Mouse (Mus musculus) midbrain, embryonic 15.5 days (tissue): Measurements from ENCODE around the gene Prkch. TPM values are rescaled to one million over a fixed set of nuclear protein-coding genes. Genes with fewer than 3 reads are reported as not detected.
A peak's percentile ranks its signal among the peaks of the same experiment; 100 is the strongest.

Experiments
- ATAC-seq: fragments of 200-750 bp; cut with Nextera tagmentation; replicated peaks from 2 replicates; pipeline ENCODE4 v1.8.0; 2017; ENCODE audit warnings: moderate TSS enrichment
- H3K27ac ChIP-seq: fragments of 300-500 bp; sonication (generic); 2 replicates; pipeline ENCODE4 v1.5.1; 2015; ENCODE audit warnings: mild to moderate bottlenecking, inconsistent platforms
- H3K27me3 ChIP-seq: fragments of 300-500 bp; sonication (generic); replicated peaks from 2 replicates; pipeline ENCODE4 v1.6.1; 2015; ENCODE audit warnings: inconsistent platforms
- H3K36me3 ChIP-seq: fragments of 300-500 bp; sonication (generic); replicated peaks from 2 replicates; pipeline ENCODE4 v1.6.1; 2015; ENCODE audit warnings: inconsistent platforms
- H3K4me1 ChIP-seq: fragments of 300-500 bp; sonication (generic); 2 replicates; pipeline ENCODE4 v1.6.1; 2015; ENCODE audit warnings: inconsistent platforms
- H3K4me2 ChIP-seq: fragments of 300-500 bp; sonication (generic); 2 replicates; pipeline ENCODE4 v1.6.1; 2015; ENCODE audit warnings: inconsistent platforms, mild to moderate bottlenecking, moderate library complexity
- H3K4me3 ChIP-seq: fragments of 300-500 bp; sonication (generic); 2 replicates; pipeline ENCODE4 v1.5.1; 2015; ENCODE audit warnings: mild to moderate bottlenecking, inconsistent platforms
- H3K9ac ChIP-seq: fragments of 300-500 bp; sonication (generic); 2 replicates; pipeline ENCODE4 v1.6.1; 2015; ENCODE audit warnings: mild to moderate bottlenecking, inconsistent platforms
- H3K9me3 ChIP-seq: fragments of 300-500 bp; sonication (generic); 2 replicates; pipeline ENCODE4 v1.6.1; 2016; ENCODE audit warnings: inconsistent platforms
- WGBS: fragments of 180-500 bp; shearing (Covaris S2); methylation state at CpG from one replicate; pipeline ENCODE4 v1.1.7; 2015; ENCODE audit warnings: mixed read lengths; 5-methylcytosine and 5-hydroxymethylcytosine counted together
- polyA plus RNA-seq: library from polyadenylated mRNA; unstranded; fragments of >200 nt; fragmentation: Nextera tagmentation; extraction: Ambion mirVana; gene quantifications from 2 replicates; pipeline ENCODE4 v1.2.1, GENCODE M21; 2015

Gene Prkch
- polyA plus RNA-seq, 1 experiment from 2014 or later: 10.1 TPM

DNA sequence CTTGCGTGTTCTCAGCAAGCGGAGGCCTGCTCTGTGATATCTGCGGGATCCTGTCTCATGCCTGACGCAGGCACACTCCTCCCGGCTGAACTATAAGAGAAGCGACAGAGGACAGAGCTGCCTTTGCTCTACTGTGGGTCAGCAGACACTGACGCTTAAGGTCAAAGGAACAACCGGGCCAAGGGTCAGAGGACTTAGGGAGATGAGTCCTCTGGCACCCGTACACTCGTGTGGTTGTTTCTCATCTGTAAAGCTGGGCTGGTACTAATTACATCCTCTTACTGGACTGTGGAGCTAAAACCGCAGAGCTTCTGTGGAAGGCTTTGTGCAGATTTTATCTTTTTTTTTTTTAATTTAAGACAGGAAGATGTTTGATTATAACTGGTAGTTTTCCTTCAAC lies 46.0 kb downstream of the Prkch start:
- Histone ChIP-seq H3K4me2 (no peak overlapping the region), H3K4me3 (no peak overlapping the region), H3K9me3 (no peaks in the 10 kb centered on the region), H3K27ac (no peak overlapping the region), H3K4me1 (no peaks in the 10 kb centered on the region), H3K36me3 (no peaks in the 10 kb centered on the region), H3K27me3 (no peaks in the 10 kb centered on the region), H3K9ac (no peak overlapping the region)
- WGBS: 82% methylated on average over 11 of the region's 11 CpGs
- ATAC-seq: no peak

DNA sequence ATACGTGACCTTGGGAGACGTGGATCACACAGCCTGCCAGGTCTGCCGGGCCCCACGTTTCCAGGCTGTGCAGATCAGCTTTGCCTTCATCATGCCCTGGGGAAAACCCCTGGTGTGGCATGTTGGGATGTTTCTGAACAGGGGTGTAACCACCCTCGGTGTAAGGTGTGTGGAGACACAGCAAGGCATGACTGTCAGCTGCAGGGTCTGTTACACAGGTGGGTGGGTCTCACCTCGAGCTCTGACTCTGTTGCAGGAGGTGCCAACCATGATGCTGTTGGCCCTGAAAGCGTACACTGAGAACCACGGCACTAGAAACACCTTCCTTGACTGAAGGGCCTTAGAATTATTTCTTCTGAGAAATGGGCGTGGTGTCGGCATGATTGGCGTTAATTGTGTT lies 46.6 kb downstream of the Prkch start:
- no peaks in the 10 kb centered on the region for H3K27me3 ChIP-seq
- no peaks in the 10 kb centered on the region for H3K36me3 ChIP-seq
- no peak overlapping the region for H3K27ac ChIP-seq
- 82% methylated on average over 11 of the region's 11 CpGs for WGBS
- no peak for ATAC-seq
- H3K9me3 ChIP-seq: no peaks in the 10 kb centered on the region
- no peak overlapping the region for H3K4me2 ChIP-seq
- H3K4me1 ChIP-seq: no peaks in the 10 kb centered on the region
- H3K9ac ChIP-seq: no peak overlapping the region
- H3K4me3 ChIP-seq: no peak overlapping the region

DNA sequence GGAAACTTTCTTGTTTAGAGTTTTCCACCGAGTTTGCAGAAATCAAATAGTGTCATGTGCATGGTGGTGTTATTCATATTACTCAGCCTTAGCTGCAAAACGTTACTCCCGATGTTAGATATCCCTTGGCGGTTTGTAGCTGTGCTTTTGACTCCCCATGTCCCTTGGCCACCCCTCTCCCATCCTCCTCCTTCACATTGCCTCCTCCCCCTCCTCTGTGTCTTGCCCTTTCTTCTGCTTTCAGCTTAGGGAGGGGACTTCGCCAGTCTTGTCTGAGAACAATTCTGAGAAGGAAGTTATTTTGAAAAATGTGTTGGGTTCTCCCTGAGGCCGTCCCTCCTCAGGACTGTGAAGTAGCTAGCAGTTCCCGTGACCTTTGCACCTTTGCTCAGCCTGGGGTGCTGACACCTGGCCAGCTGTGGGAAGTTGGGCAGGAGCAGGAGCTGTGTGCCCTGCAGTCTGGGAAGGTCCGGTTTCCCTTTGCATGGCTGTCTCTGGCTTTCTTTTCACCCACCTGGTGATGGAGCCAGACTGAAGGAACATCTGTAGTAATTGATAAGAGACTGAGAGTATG lies 48.2 kb downstream of the Prkch start:
- Histone ChIP-seq H3K4me2 (no peak overlapping the region), H3K27ac (no peak overlapping the region), H3K4me3 (no peak overlapping the region), H3K9ac (no peak overlapping the region), H3K36me3 (no peaks in the 10 kb centered on the region), H3K4me1 (no peaks in the 10 kb centered on the region), H3K9me3 (no peaks in the 10 kb centered on the region), H3K27me3 (no peaks in the 10 kb centered on the region)
- 20% methylated on average over 8 of the region's 8 CpGs for WGBS
- no peak for ATAC-seq

DNA sequence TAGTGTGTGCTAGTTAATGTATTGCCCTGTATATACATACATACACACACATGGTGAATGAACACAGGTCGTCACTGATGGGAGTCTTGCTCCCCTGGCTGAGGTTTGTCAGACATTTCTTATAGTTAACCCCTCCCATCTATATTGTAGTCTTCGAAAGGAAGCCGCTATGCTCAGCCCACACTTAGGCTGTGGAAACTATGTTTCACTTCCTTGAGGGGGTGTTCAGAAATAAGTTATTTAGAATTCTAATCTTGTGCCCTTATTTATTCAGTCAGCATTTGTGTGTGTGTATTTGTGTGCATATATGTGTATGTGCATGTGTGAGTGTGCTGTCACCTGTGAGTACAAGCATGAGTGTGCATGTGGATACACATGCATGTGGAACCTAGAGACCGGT lies 49.1 kb downstream of the Prkch start:
- H3K27me3 ChIP-seq: no peaks in the 10 kb centered on the region
- WGBS: 98% methylated on average over 4 of the region's 4 CpGs
- no peak overlapping the region for H3K4me3 ChIP-seq
- no peaks in the 10 kb centered on the region for H3K9me3 ChIP-seq
- no peak for ATAC-seq
- no peak overlapping the region for H3K4me2 ChIP-seq
- no peak overlapping the region for H3K9ac ChIP-seq
- H3K36me3 ChIP-seq: no peaks in the 10 kb centered on the region
- H3K27ac ChIP-seq: no peak overlapping the region
- no peaks in the 10 kb centered on the region for H3K4me1 ChIP-seq

DNA sequence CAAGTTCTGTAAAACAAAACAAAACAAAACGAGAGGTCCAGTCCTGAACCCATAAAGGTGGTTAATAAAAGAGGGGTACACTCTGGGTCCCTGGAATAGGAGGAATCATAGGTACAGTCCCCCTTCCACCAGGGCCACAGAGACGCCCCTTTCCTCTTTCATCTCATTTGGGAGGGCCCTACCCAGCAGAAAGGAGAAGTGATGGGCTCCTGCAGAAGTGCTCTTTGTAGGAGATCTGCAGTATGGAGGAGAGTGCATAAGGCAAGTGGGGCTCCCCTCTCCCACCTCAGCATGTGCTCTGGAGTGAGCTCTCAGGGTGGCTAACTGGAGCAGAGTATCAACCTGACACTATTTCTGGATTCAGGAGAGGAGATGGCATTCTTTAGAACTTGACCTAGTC lies 55.0 kb downstream of the Prkch start:
- Histone ChIP-seq H3K36me3 (no peaks in the 10 kb centered on the region), H3K27ac (no peak overlapping the region), H3K4me1 (no peaks in the 10 kb centered on the region), H3K9ac (no peak overlapping the region), H3K4me3 (no peak overlapping the region), H3K4me2 (no peak overlapping the region), H3K9me3 (no peaks in the 10 kb centered on the region), H3K27me3 (no peaks in the 10 kb centered on the region)
- ATAC-seq: no peak
- WGBS: 84% methylated on average over 2 of the region's 2 CpGs

DNA sequence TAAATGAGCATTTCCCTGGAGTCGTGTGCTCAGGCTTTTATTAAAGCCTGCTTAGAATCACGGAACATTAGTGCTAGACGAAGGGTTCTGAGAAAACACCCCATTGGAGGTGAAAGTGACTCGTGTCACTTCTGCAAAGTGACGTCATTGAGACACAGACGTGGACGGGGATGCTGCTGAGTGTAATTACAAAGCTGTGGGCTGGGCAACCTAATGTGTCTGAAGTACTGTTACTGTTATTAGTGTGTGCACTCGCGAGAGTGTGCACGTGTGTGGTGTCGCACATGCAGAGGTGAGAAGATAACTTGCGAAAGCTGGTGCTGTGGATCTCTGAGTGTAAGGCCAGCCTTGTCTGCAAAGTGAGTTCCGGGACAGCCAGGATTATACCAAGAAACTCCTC lies 56.6 kb downstream of the Prkch start:
- H3K9me3 ChIP-seq: no peaks in the 10 kb centered on the region
- H3K27me3 ChIP-seq: no peaks in the 10 kb centered on the region
- no peak overlapping the region for H3K4me2 ChIP-seq
- no peak for ATAC-seq
- H3K27ac ChIP-seq: no peak overlapping the region
- H3K4me3 ChIP-seq: no peak overlapping the region
- no peak overlapping the region for H3K9ac ChIP-seq
- 82% methylated on average over 13 of the region's 13 CpGs for WGBS
- no peaks in the 10 kb centered on the region for H3K36me3 ChIP-seq
- H3K4me1 ChIP-seq: no peaks in the 10 kb centered on the region

DNA sequence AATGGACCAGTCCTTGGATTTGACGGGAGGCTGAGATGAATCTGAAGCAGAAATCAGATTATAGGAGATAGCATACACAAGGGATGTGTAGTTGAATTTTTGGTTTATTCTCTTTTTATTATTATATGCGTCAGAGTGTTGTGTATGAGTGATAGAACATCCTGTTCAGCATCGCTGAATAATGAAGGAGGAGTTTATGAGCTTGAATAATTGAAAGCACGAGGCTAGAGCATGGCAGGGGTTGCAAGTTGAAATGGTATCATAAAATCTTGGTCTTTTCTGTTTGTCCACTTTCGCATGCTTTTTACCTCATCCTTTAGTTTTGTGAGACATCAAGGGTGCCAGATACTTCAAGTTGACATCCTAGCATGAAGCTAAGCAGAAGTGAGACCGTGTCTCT lies 60.6 kb downstream of the Prkch start:
- H3K4me3 ChIP-seq: no peak overlapping the region

DNA sequence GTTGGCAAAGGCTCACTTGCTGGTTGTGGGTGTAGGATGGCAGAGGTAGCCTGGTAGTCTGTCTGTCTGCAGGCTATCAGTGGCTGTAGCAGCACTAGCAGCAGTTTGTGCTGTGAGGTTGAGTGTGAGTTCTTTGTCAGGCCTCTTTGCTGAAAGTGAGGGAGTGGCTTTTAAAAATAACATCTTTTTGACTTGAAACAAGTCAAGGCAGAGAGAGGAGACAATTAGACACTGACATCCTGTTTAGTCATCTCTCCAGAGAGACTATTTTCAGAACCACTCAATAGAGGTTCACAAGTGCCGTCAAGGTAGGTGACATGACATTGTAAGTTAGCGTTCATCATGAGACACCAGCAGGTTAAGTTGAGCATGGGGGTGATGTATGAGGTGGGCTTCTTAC lies 63.1 kb downstream of the Prkch start:
- Histone ChIP-seq H3K27ac (no peak overlapping the region), H3K27me3 (no peaks in the 10 kb centered on the region), H3K4me1 (no peaks in the 10 kb centered on the region), H3K36me3 (no peaks in the 10 kb centered on the region), H3K9me3 (no peaks in the 10 kb centered on the region), H3K9ac (no peak overlapping the region), H3K4me2 (no peak overlapping the region), H3K4me3 (no peak overlapping the region)
- 91% methylated on average over 2 of the region's 2 CpGs for WGBS
- no peak for ATAC-seq

More for the DNA sequence above, 60.6 kb downstream of the Prkch start:
- no peak overlapping the region for H3K9ac ChIP-seq
- H3K36me3 ChIP-seq: no peaks in the 10 kb centered on the region
- H3K9me3 ChIP-seq: no peaks in the 10 kb centered on the region
- WGBS: 88% methylated on average over 6 of the region's 6 CpGs
- H3K4me2 ChIP-seq: no peak overlapping the region
- no peak overlapping the region for H3K27ac ChIP-seq
- H3K4me1 ChIP-seq: no peaks in the 10 kb centered on the region
- H3K27me3 ChIP-seq: no peaks in the 10 kb centered on the region
- ATAC-seq: no peak

DNA sequence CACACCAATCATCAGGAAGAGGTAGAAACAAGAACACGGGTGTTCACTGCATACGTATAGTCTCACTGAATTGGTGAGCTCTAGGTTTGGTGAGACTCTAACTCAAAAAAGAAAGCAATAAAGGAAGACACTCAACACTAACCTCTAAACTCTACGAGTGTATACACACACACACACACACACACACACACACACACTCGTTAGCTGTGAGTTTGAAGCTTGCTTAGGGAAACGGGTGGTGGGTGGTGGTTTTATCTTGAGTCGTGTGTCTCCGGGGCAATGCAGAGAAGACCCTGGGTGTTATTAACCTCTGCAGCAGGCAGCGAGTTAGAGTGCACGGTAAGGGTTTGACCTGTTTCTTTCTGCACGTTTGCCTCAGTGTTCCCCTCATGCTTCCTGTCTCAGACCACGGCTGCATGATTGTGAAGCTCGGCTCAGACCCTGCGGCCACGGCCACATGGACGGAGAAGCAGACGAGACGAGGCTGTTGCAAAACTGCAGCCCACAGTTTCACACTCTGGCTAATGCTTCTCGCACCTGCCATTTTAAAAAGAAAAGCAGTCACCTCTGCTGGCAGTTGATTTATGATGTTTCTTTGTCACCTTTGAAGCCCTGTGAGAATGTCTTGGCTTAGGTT lies 72.1 kb downstream of the Prkch start:
- Histone ChIP-seq H3K36me3 (no peaks in the 10 kb centered on the region), H3K27me3 (no peaks in the 10 kb centered on the region), H3K9me3 (no peaks in the 10 kb centered on the region), H3K4me1 (no peaks in the 10 kb centered on the region), H3K9ac (no peak overlapping the region), H3K27ac (no peak overlapping the region), H3K4me3 (no peak overlapping the region), H3K4me2 (no peak overlapping the region)
- WGBS: 82% methylated on average over 18 of the region's 18 CpGs
- ATAC-seq: no peak

DNA sequence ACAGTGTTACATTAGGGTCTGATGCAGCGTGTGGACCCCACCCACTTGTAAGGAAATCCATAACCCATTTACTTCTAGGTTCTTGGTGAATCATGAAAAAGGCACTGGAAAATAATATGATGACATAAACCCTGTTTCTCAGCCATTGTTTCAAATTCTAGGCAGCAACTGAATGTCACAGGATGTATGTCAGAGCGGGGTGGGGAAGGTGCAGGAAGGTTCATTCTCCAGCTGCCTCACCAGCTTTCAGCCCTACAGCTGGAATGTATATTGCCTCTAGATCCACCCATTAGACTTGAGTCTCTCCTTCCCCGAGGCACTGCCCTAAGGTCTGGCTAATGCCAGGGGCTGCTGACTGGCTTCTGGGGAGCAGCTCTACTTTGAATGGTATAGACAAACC lies 78.8 kb downstream of the Prkch start:
- WGBS: 87% methylated on average over 3 of the region's 3 CpGs
- no peak overlapping the region for H3K9ac ChIP-seq

DNA sequence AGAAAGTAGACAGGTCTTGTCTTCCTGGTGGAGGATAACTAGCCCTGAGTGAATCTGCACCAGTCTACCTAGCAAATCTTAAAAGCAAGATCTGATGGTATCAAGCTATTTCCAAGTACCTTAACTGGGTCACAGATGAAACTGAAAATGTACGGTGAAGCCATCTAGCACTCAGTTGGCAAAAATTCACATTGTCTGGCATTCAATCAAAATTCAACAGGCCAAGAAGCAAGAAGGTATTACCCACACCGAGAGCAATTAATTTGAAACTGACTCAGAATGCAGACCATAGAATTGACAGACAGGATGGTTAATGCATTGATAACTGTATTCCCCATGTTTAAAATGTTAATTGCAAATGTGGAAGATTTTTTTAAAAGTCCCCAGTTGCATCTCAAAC lies 82.1 kb downstream of the Prkch start:
- Histone ChIP-seq H3K4me1 (peaks cover 10% of the 10 kb centered on the region), H3K9me3 (no peaks in the 10 kb centered on the region), H3K4me2 (no peak overlapping the region), H3K27ac (no peak overlapping the region), H3K36me3 (no peaks in the 10 kb centered on the region), H3K27me3 (no peaks in the 10 kb centered on the region), H3K4me3 (no peak overlapping the region), H3K9ac (no peak overlapping the region)
- no peak for ATAC-seq
- 78% methylated on average over 2 of the region's 2 CpGs for WGBS

More for the DNA sequence above, 78.8 kb downstream of the Prkch start:
- Histone ChIP-seq H3K4me3 (no peak overlapping the region), H3K27me3 (no peaks in the 10 kb centered on the region), H3K9me3 (no peaks in the 10 kb centered on the region), H3K36me3 (no peaks in the 10 kb centered on the region), H3K27ac (no peak overlapping the region), H3K4me2 (no peak overlapping the region), H3K4me1 (no peaks in the 10 kb centered on the region)
- ATAC-seq: no peak

DNA sequence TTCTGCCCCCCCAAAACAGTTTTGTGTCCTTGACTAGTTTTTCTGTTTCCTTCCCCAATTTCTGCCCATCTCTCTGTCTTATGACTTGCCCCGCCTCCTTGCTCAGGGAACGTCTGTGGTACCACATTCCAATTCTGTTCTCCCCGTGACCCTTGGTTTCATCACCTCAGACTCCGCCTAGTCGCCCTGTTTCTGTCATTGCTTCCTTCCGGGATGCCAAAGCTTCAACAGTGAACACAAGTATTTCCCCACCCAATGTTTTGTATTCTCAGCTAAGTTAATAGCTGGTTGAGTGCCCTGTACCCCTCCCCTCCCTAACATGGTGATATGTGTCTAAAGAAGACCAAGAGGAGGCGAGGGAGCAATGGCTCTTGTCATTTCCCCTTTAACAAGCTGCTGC lies 83.0 kb downstream of the Prkch start:
- 77% methylated on average over 7 of the region's 7 CpGs for WGBS
- no peak overlapping the region for H3K27ac ChIP-seq
- no peaks in the 10 kb centered on the region for H3K36me3 ChIP-seq
- H3K4me3 ChIP-seq: no peak overlapping the region
- H3K9me3 ChIP-seq: no peaks in the 10 kb centered on the region
- no peak for ATAC-seq
- peaks cover 14% of the 10 kb centered on the region for H3K4me1 ChIP-seq
- no peaks in the 10 kb centered on the region for H3K27me3 ChIP-seq
- no peak overlapping the region for H3K4me2 ChIP-seq
- no peak overlapping the region for H3K9ac ChIP-seq

DNA sequence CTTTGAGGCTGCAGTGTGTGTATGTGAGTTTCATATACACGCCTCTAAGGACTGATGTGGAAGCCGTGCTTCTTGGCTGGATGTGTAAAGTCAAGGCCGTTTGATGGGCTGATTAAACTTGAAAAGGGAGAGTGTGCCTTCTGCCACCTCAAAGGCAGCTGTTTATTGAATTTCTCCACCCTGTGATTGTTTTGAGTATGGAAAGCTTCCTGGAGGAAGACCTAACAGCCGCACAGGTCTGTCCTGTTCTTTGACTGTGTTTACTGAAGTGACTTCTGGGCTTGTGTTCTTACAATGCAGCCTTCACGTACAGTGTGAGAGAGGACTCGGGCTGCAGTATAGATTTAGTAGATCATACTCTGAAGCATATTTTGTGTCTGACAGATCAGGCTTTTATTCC lies 86.1 kb downstream of the Prkch start:
- WGBS: 73% methylated on average over 6 of the region's 6 CpGs
- peak; percentile 35; the same call in 1 of the 2 replicates for ATAC-seq
- Histone ChIP-seq H3K27ac (peak overlapping the region; percentile 43; the same call in 1 of the 2 replicates), H3K9ac (no peak overlapping the region), H3K27me3 (no peaks in the 10 kb centered on the region), H3K9me3 (no peaks in the 10 kb centered on the region), H3K4me1 (peaks cover 14% of the 10 kb centered on the region), H3K36me3 (no peaks in the 10 kb centered on the region), H3K4me3 (no peak overlapping the region), H3K4me2 (no peak overlapping the region)
